In the genomic region with DNA sequence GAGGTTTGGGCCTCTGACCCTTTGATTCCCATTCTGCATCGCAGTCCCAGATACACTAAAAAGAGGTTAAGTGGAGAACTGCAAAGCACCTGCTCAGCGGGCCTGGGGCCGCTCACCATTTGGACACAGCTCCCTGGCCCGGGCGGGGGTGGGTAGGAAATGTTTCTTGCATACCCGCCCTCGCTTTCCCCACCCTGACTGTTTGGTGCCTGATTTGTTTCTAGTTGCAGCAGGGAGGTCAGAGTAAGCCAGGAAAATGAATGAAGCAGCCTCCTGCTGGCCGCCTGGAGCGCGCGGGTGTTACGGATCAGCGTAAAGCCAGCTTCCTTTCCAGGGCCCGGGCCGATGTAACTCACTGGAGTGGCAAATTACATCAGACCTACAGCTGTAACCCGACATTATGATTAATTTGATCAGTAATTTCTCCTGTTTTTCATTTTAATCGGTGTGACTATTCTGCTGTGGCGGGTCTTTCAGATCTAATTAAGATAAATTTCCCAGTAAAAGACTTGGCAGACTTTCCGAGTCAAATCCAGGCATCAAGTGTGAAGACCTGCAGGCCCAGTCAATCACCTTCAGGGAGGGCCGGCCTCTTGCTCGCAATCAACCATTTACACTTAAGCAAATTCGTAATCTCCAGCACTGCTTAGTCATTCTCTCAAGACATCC, we compare ENCODE assay signal across 8 mouse cellular contexts.
DNase-seq lines count a peak whose midpoint lies in the region; ATAC-seq and TF ChIP-seq lines count a peak whose summit lies in the region.
"Had no signal": no experiment of that assay in that cellular context is flagged by ENCODE, and none has a peak within 500 bp of the region (broad histone marks: within the 10 kb centered on the region; RNA-seq: fewer than 3 reads in every experiment).

No protein-coding gene starts in this region.

- no peak for TF ChIP-seq POLR2A in thymus, adult 2 months (IDR thresholded peaks at IDR 0.05; ENCODE audit: control insufficient read depth, extremely low read depth, insufficient read depth, low read length, poor library complexity)

- H3K4me1 ChIP-seq in heart, postnatal 0 days (ENCODE audit: control insufficient read depth, insufficient read depth), result no peaks in the 10 kb centered on the region
- H3K4me1 ChIP-seq in thymus, adult 2 months (replicated peaks; ENCODE audit: control insufficient read depth, insufficient read depth, low read length), result no peaks in the 10 kb centered on the region
- H3K4me1 ChIP-seq: liver, embryonic 15.5 days had no signal

- no peak for TF ChIP-seq EP300 in heart, postnatal 0 days (IDR thresholded peaks at IDR 0.05; ENCODE audit: low read depth)

- H3K27me3 ChIP-seq in heart, postnatal 0 days (ENCODE audit: control insufficient read depth, insufficient read depth, low read length), result no peaks in the 10 kb centered on the region
- no peaks in the 10 kb centered on the region for H3K27me3 ChIP-seq in thymus, adult 2 months (ENCODE audit: control insufficient read depth, insufficient read depth, low read length)
- H3K27me3 ChIP-seq: liver, embryonic 15.5 days had no signal

- peak overlapping the region; percentile 30; the same call in 1 of the 2 replicates for H3K4me2 ChIP-seq in heart, postnatal 0 days (ENCODE audit: low read depth, low read length)
- H3K4me2 ChIP-seq: liver, embryonic 15.5 days had no signal

- H3K27ac ChIP-seq in heart, postnatal 0 days (ENCODE audit: low read depth), result no peak overlapping the region
- H3K27ac ChIP-seq in thymus, adult 2 months (ENCODE audit: control insufficient read depth, insufficient read depth, low read length), result no peak overlapping the region
- H3K27ac ChIP-seq: liver, embryonic 15.5 days had no signal

- no peaks in the 10 kb centered on the region for H3K36me3 ChIP-seq in heart, postnatal 0 days (replicated peaks; ENCODE audit: control insufficient read depth, insufficient read depth, low read length)
- H3K36me3 ChIP-seq in thymus, adult 2 months (ENCODE audit: control insufficient read depth, insufficient read depth, low read length), result no peaks in the 10 kb centered on the region
- H3K36me3 ChIP-seq: liver, embryonic 15.5 days had no signal

- H3K9me3 ChIP-seq in heart, postnatal 0 days (replicated peaks; ENCODE audit: control insufficient read depth, low read length), result no peaks in the 10 kb centered on the region
- H3K9me3 ChIP-seq: liver, embryonic 15.5 days had no signal

- no peak for ATAC-seq in heart, postnatal 0 days (ENCODE audit: insufficient read depth, low read depth)

- 8% methylated on average over 22 of the region's 22 CpGs for WGBS in heart, postnatal 0 days
- 71% methylated on average over 22 of the region's 22 CpGs for WGBS in thymus, adult 2 months

- no peak overlapping the region for H3K4me3 ChIP-seq in heart, postnatal 0 days (ENCODE audit: low read depth, low read length)
- H3K4me3 ChIP-seq in thymus, adult 2 months (ENCODE audit: control insufficient read depth, insufficient read depth, low read length), result no peak overlapping the region
- H3K4me3 ChIP-seq: liver, embryonic 15.5 days had no signal

- H3K9ac ChIP-seq in heart, postnatal 0 days (replicated peaks; ENCODE audit: low read depth, low read length), result no peak overlapping the region
- H3K9ac ChIP-seq: liver, embryonic 15.5 days had no signal

- peak; percentile 5 for DNase-seq in ovary, postnatal 14 days (ENCODE audit: low spot score)
- no peak for DNase-seq in ovary, postnatal 10 days (ENCODE audit: low spot score)
- DNase-seq in embryo, embryonic 9.5 days (ENCODE audit: extremely low spot score), result peak; percentile 55
- peak; percentile 11 for DNase-seq in heart, postnatal 0 days (ENCODE audit: low spot score)
- peak; percentile 14 to 30 for DNase-seq in kidney, postnatal 36 days
- peak; percentile 60 for DNase-seq in retina, embryonic 14.5 days (ENCODE audit: low spot score)
- DNase-seq in thymus, adult 2 months, result no peak

- 0 out of 2 replicates have a peak, but pooled peaks have one; percentile 3 for TF ChIP-seq CTCF in heart, postnatal 0 days (IDR thresholded peaks at IDR 0.05; ENCODE audit: low read depth)
- TF ChIP-seq CTCF in thymus, adult 2 months (IDR thresholded peaks at IDR 0.05; ENCODE audit: borderline replicate concordance, control insufficient read depth, extremely low read depth, insufficient read depth, low read length, poor library complexity), result no peak

Comparison
In these comparisons a context has a peak if more than half of its experiments do, and no peak if none do; other contexts are left out.
1. DNase-seq: peak in ovary, postnatal 14 days (single experiment), embryo, embryonic 9.5 days (single experiment), heart, postnatal 0 days (single experiment), kidney, postnatal 36 days (2 of 2) and retina, embryonic 14.5 days (single experiment); none in ovary, postnatal 10 days (single experiment) and thymus, adult 2 months (single experiment).